Mouse (Mus musculus): ENCODE measurements around the gene Fat1.

GRCm38 (mm10) chr8:44971964-44972363 lies 36.7 kb downstream of the Fat1 start:
- no peak for TF ChIP-seq POLR2A (IDR thresholded peaks at IDR 0.05; ENCODE audit: low read depth, low read length)
- TF ChIP-seq CTCF (IDR thresholded peaks at IDR 0.05; ENCODE audit: extremely low read depth, insufficient read length, insufficient replicate concordance, low read depth, low read length): no peak

Data from small intestine, adult 2 months (tissue).